Mouse (Mus musculus) stomach, postnatal 0 days (tissue): ENCODE measurements around the gene Afg1l.

Experiments
- CTCF ChIP-seq: IDR thresholded peaks from 2 replicates; pipeline ENCODE4 v1.5.1; 2016; ENCODE audit warnings: antibody characterized with exemption, low read depth, mild to moderate bottlenecking, moderate library complexity
- EP300 ChIP-seq: optimal IDR thresholded peaks from 2 replicates; pipeline ENCODE3; 2016; ENCODE audit warnings: antibody characterized with exemption

DNA sequence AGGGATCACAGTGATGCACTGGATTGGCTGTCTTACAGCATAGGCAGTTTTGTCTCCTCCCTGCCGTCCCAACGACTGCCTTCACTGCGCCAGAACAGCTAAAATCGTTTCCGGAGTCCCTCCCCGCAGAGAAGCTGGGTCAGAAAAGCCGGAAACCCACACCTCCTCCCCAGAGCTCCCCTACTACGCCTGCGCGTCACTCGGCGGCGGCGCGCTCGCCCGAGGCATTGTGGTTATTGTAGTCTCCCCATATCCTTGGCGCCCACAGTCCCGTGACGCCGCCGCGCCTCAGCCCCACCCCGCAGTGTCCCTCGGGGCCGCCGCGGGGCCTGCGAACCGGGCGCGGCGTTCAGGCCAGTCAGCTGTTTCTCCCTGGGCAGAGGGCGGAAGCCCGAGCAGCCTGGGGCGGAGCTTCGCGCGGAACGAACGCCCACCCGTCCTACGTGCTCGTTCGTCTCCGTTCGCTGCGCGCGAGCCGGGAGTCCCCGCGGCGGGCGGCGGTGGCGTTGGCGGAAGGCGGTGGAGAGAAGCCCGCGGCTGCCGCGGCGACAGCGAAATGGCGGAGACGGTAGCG, 23.5 kb upstream of the Afg1l start, which contains the start of gene Snx3:
- TF ChIP-seq CTCF (no peak; the same call in 1 of the 2 replicates), EP300 (no peak)
